Mouse (Mus musculus) embryonic fibroblast, embryonic 13.5 days (primary cell): ENCODE results near the gene Ppp3ca.

Experiments
- CTCF ChIP-seq: IDR thresholded peaks from 2 replicates; pipeline ENCODE4 v1.5.1; 2011; ENCODE audit warnings: mild to moderate bottlenecking, control low read depth, low read length, moderate library complexity, borderline replicate concordance; ENCODE audit not compliant: insufficient read depth
- POLR2A ChIP-seq: IDR thresholded peaks from 2 replicates; pipeline ENCODE4 v1.6.1; 2011; ENCODE audit warnings: low read depth, mild to moderate bottlenecking, control low read depth, low read length, moderate library complexity

DNA sequence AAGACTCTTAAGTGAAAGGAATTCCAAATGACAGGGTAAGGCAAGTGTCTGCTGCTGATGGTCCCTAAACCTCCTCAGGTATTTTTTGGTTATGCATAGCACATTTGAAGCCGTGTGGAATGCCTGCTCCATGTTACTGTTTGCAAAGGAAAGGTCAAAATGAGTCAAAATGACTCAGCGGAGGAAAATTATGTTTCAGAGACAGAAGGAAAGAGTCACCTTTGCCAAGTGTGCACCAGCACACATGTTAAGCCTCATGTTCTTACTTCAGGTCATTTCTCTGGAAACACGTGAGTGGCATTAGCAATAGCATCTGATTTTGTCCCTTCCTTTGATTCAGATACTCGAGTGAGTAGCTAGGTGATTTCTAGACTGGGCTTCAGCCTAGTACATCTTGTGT lies 186.1 kb downstream of the Ppp3ca start:
- TF ChIP-seq POLR2A (no peak), CTCF (no peak)
